Mouse (Mus musculus) limb, embryonic 13.5 days (tissue): ENCODE measurements around the gene Camta1. TPM values are rescaled to one million over a fixed set of nuclear protein-coding genes. Genes with fewer than 3 reads are reported as not detected.

Source experiments
- ATAC-seq: fragments of 200-750 bp; cut with Nextera tagmentation; 2 replicates; pipeline ENCODE4 v1.8.0; 2017; ENCODE audit warnings: low read depth, moderate number of reproducible peaks, moderate TSS enrichment; ENCODE audit not compliant: low FRiP score
- H3K27ac ChIP-seq: fragments of 300-500 bp; sonication (generic); 2 replicates; pipeline ENCODE4 v1.5.1; 2015; ENCODE audit warnings: inconsistent platforms, mild to moderate bottlenecking, moderate library complexity
- H3K27me3 ChIP-seq: fragments of 300-500 bp; sonication (generic); 2 replicates; pipeline ENCODE4 v1.6.1; 2015; ENCODE audit warnings: mild to moderate bottlenecking, inconsistent platforms
- H3K36me3 ChIP-seq: fragments of 300-500 bp; sonication (generic); 2 replicates; pipeline ENCODE4 v1.6.1; 2015; ENCODE audit warnings: inconsistent platforms, mild to moderate bottlenecking, moderate library complexity
- H3K4me1 ChIP-seq: fragments of 300-500 bp; sonication (generic); 2 replicates; pipeline ENCODE4 v1.6.1; 2015; ENCODE audit warnings: inconsistent platforms
- H3K4me2 ChIP-seq: fragments of 300-500 bp; sonication (generic); replicated peaks from 2 replicates; pipeline ENCODE4 v1.6.1; 2015; ENCODE audit warnings: inconsistent platforms, mild to moderate bottlenecking, moderate library complexity
- H3K4me3 ChIP-seq: fragments of 300-500 bp; sonication (generic); 2 replicates; pipeline ENCODE4 v1.5.1; 2015; ENCODE audit warnings: moderate library complexity, mild to moderate bottlenecking, inconsistent platforms
- H3K9ac ChIP-seq: fragments of 300-500 bp; sonication (generic); 2 replicates; pipeline ENCODE4 v1.6.1; 2015; ENCODE audit warnings: mild to moderate bottlenecking, inconsistent platforms
- H3K9me3 ChIP-seq: fragments of 300-500 bp; sonication (generic); 2 replicates; pipeline ENCODE4 v1.6.1; 2016; ENCODE audit warnings: inconsistent platforms
- WGBS: fragments of 180-500 bp; shearing (Covaris S2); methylation state at CpG from one replicate; pipeline ENCODE4 v1.1.7; 2015; 5-methylcytosine and 5-hydroxymethylcytosine counted together
- polyA plus RNA-seq: library from polyadenylated mRNA; unstranded; fragments of >200 nt; fragmentation: Nextera tagmentation; extraction: Ambion mirVana; gene quantifications from 2 replicates; pipeline ENCODE4 v1.2.1, GENCODE M21; 2015

Camta1 gene
- polyA plus RNA-seq, 1 experiment from 2014 or later, result 93.5 TPM

DNA sequence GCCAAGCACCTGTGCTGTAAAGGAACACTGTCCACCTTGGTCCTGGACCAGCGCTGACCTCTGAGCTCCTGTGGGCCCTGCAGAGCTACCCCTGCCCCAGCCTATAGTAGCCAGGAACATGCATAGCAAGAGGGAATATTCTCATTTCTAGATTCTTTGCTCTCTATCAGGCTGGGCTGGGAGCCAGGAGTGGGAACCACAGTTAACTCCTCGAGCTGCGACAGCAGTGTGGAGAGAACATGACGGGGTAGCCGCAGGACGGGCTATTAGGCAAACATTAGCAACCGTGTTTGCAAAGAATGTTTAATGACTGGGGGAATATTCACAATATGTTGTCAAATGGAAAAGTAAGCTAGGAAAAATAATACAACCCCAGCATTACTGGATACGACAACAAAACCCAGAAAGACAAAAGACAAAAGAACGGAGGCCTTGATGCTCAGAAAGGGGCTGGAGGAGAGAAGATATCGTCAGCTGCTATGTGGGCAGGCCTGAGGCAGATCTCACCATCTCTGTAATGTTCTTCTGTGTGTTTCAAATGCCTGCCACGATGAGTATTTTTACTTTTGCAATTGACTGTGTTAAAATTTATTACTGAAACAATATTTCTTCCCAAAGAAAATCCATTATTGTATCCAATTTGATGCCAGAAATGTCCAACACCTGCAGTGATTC, 133.1 kb downstream of the Camta1 start:
- 88% methylated on average over 11 of the region's 11 CpGs for WGBS
- H3K4me2 ChIP-seq, result no peak overlapping the region
- H3K27ac ChIP-seq, result no peak overlapping the region
- no peaks in the 10 kb centered on the region for H3K27me3 ChIP-seq
- no peaks in the 10 kb centered on the region for H3K9me3 ChIP-seq
- H3K9ac ChIP-seq, result no peak overlapping the region
- H3K4me3 ChIP-seq, result no peak overlapping the region
- H3K4me1 ChIP-seq, result 0 out of 2 replicates have a peak, but pooled peaks cover 5% of the 10 kb centered on the region
- no peak for ATAC-seq
- no peaks in the 10 kb centered on the region for H3K36me3 ChIP-seq

GRCm38 (mm10) chr4:151726396-151726795, 135.3 kb downstream of the Camta1 start:
- Histone ChIP-seq H3K4me1 (0 out of 2 replicates have a peak, but pooled peaks cover 5% of the 10 kb centered on the region), H3K27ac (no peak overlapping the region), H3K36me3 (no peaks in the 10 kb centered on the region), H3K9ac (no peak overlapping the region), H3K27me3 (no peaks in the 10 kb centered on the region), H3K9me3 (no peaks in the 10 kb centered on the region), H3K4me2 (no peak overlapping the region), H3K4me3 (no peak overlapping the region)
- no peak for ATAC-seq
- 75% methylated on average over 2 of the region's 2 CpGs for WGBS

GRCm38 (mm10) chr4:151724897-151725296, 136.8 kb downstream of the Camta1 start:
- no peak overlapping the region for H3K4me3 ChIP-seq
- no peak for ATAC-seq
- no peak overlapping the region for H3K4me2 ChIP-seq

GRCm38 (mm10) chr4:151720722-151721467, 140.8 kb downstream of the Camta1 start:
- no peaks in the 10 kb centered on the region for H3K9me3 ChIP-seq
- no peak overlapping the region; the same call in 1 of the 2 replicates for H3K27ac ChIP-seq
- no peak overlapping the region for H3K4me3 ChIP-seq
- peaks cover 18% of the 10 kb centered on the region for H3K4me1 ChIP-seq
- 78% methylated on average over 15 of the region's 15 CpGs for WGBS
- no peak overlapping the region for H3K4me2 ChIP-seq
- no peaks in the 10 kb centered on the region for H3K36me3 ChIP-seq
- H3K27me3 ChIP-seq, result 0 out of 2 replicates have a peak, but pooled peaks cover 6% of the 10 kb centered on the region
- no peak for ATAC-seq
- no peak overlapping the region for H3K9ac ChIP-seq

More at GRCm38 (mm10) chr4:151724897-151725296, 136.8 kb downstream of the Camta1 start:
- H3K36me3 ChIP-seq, result no peaks in the 10 kb centered on the region
- 0 out of 2 replicates have a peak, but pooled peaks cover 5% of the 10 kb centered on the region for H3K4me1 ChIP-seq
- H3K27me3 ChIP-seq, result no peaks in the 10 kb centered on the region
- no peaks in the 10 kb centered on the region for H3K9me3 ChIP-seq
- H3K9ac ChIP-seq, result no peak overlapping the region
- no peak overlapping the region for H3K27ac ChIP-seq

- Histone ChIP-seq H3K9ac (no peak overlapping the region), H3K4me2 (no peak overlapping the region), H3K4me3 (no peak overlapping the region), H3K36me3 (no peaks in the 10 kb centered on the region), H3K27ac (no peak overlapping the region), H3K27me3 (0 out of 2 replicates have a peak, but pooled peaks cover 6% of the 10 kb centered on the region), H3K9me3 (no peaks in the 10 kb centered on the region), H3K4me1 (peaks cover 15% of the 10 kb centered on the region)
- 35% methylated on average over 21 of the region's 21 CpGs for WGBS
- ATAC-seq, result no peak
These were observed 142.7 kb downstream of the Camta1 start for GRCm38 (mm10) chr4:151718866-151719475.

GRCm38 (mm10) chr4:151717864-151718263, 143.8 kb downstream of the Camta1 start:
- Histone ChIP-seq H3K36me3 (no peaks in the 10 kb centered on the region), H3K27me3 (0 out of 2 replicates have a peak, but pooled peaks cover 6% of the 10 kb centered on the region), H3K4me2 (no peak overlapping the region), H3K27ac (no peak overlapping the region), H3K9me3 (no peaks in the 10 kb centered on the region), H3K9ac (0 out of 2 replicates have a peak overlapping the region, but pooled peaks have one; percentile 14), H3K4me3 (no peak overlapping the region), H3K4me1 (peaks cover 15% of the 10 kb centered on the region)
- 80% methylated on average over 7 of the region's 7 CpGs for WGBS
- ATAC-seq, result no peak

DNA sequence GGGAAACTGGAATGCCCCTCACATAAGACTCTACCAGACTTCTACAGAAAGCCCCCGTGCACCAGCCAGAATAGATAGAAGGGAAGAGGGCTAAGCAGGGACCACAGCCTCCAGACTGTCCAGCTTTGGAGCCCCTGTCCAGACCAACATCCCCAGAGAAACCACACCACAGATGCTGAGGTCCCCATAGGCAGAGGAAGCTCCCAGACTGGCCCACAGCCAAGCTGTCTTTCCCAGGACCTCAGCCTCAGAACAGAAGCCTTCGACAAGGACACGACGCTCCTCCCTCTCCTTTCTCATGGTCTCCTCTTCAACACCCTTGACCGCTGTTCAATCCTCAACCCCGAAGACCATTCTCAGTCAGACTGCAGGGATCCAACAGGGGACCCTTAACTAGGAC, 148.0 kb downstream of the Camta1 start:
- ATAC-seq, result no peak
- no peak overlapping the region for H3K4me2 ChIP-seq
- no peak overlapping the region for H3K4me3 ChIP-seq
- H3K27ac ChIP-seq, result no peak overlapping the region
- peaks cover 18% of the 10 kb centered on the region; the same call in 1 of the 2 replicates for H3K4me1 ChIP-seq
- 92% methylated on average over 6 of the region's 6 CpGs for WGBS
- H3K9me3 ChIP-seq, result no peaks in the 10 kb centered on the region
- no peaks in the 10 kb centered on the region for H3K36me3 ChIP-seq
- H3K27me3 ChIP-seq, result 0 out of 2 replicates have a peak, but pooled peaks cover 6% of the 10 kb centered on the region
- H3K9ac ChIP-seq, result no peak overlapping the region

DNA sequence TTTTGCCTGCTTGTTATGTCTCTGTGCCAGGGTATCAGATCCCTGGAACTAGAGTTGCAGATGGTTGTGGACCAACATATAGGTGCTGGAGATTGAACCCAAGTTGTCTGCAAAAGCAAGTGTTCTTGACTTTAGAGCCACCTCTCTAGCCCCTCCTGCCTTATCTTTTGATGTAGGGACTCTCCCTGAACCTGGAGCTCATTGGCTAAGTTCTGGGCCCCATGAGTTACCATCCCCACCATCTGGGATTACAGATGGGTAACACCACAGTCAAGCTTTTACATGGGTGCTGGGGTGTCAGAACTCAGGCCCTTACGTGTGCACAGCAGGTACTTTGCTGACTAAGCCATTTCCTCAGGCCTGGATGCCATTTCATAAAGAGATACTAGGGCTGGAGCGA, 150.3 kb downstream of the Camta1 start:
- Histone ChIP-seq H3K4me2 (no peak overlapping the region), H3K9ac (no peak overlapping the region), H3K4me3 (no peak overlapping the region), H3K27me3 (no peaks in the 10 kb centered on the region), H3K4me1 (0 out of 2 replicates have a peak, but pooled peaks cover 10% of the 10 kb centered on the region), H3K27ac (no peak overlapping the region), H3K36me3 (no peaks in the 10 kb centered on the region), H3K9me3 (no peaks in the 10 kb centered on the region)
- no peak for ATAC-seq
- 85% methylated on average over 2 of the region's 2 CpGs for WGBS

- no peaks in the 10 kb centered on the region for H3K9me3 ChIP-seq
- no peaks in the 10 kb centered on the region for H3K27me3 ChIP-seq
- no peaks in the 10 kb centered on the region for H3K36me3 ChIP-seq
- 0 out of 2 replicates have a peak overlapping the region, but pooled peaks have one; percentile 22 for H3K27ac ChIP-seq
- no peak overlapping the region; the same call in 1 of the 2 replicates for H3K9ac ChIP-seq
- whole genome bisulfite sequencing, result 23% methylated on average over 7 of the region's 7 CpGs
- ATAC-seq, result peak; percentile 61; the same call in 1 of the 2 replicates
- H3K4me3 ChIP-seq, result no peak overlapping the region
- no peak overlapping the region for H3K4me2 ChIP-seq
- H3K4me1 ChIP-seq, result 0 out of 2 replicates have a peak, but pooled peaks cover 10% of the 10 kb centered on the region
These were observed 151.2 kb downstream of the Camta1 start for GRCm38 (mm10) chr4:151710522-151710921.

DNA sequence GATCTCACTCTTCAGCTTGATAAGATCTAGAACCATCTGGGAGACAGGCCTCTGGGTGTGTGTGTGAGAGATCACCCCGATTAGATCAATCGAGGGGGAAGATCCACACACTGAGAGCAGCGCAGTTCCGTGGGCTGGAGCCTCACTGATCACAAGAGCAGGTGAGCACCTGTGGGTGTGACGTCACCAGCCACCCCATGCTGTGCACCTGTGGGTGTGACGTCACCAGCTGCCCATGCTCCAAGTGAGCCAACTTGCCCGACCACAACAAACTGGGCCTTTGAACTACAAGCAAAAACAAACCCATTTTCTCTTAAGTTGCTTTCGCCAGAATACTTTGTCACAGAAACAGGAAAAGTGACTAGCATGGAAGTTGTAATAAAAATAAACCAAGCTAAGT, 152.4 kb downstream of the Camta1 start:
- no peaks in the 10 kb centered on the region for H3K36me3 ChIP-seq
- WGBS, result 81% methylated on average over 8 of the region's 8 CpGs
- 0 out of 2 replicates have a peak, but pooled peaks cover 10% of the 10 kb centered on the region for H3K4me1 ChIP-seq
- H3K4me3 ChIP-seq, result no peak overlapping the region
- H3K9me3 ChIP-seq, result no peaks in the 10 kb centered on the region
- no peaks in the 10 kb centered on the region for H3K27me3 ChIP-seq
- H3K4me2 ChIP-seq, result no peak overlapping the region
- ATAC-seq, result no peak
- H3K27ac ChIP-seq, result no peak overlapping the region
- no peak overlapping the region for H3K9ac ChIP-seq

DNA sequence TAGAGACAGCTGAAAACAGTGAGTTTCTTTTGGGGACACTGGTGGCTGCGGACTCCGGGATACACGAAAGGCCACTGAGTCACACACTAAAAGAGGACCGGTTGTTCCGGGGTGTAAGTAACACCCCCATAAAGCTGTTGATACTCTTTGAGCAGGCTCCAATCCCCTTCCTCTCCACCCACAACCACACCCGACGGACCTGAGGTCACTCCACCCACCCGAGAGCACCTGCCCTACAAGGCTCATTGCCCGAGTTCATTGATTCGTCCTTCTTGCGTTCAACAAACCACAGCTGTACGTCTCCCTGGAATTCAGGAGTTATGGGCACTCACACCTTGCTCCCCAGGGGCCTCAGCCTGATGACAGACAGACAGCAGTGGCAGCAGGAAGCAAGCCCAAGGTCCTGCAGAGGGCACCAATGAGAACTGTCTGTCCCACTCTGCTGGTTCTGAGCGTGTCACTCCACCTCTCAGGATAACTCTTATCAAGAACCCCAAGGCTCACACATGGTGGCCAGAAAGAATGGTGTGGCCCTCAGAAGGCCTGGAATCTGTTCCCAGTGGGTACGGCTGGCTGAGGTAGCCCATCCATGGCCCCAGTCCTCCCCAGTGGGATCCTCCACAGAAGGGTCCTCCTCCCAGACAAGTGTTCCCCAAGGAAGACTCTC, 158.5 kb downstream of the Camta1 start:
- H3K9ac ChIP-seq, result no peak overlapping the region
- no peaks in the 10 kb centered on the region for H3K27me3 ChIP-seq
- H3K4me3 ChIP-seq, result no peak overlapping the region
- no peak overlapping the region for H3K4me2 ChIP-seq
- H3K27ac ChIP-seq, result no peak overlapping the region
- H3K9me3 ChIP-seq, result no peaks in the 10 kb centered on the region
- no peaks in the 10 kb centered on the region for H3K36me3 ChIP-seq
- no peaks in the 10 kb centered on the region for H3K4me1 ChIP-seq
- WGBS, result 83% methylated on average over 14 of the region's 14 CpGs
- no peak for ATAC-seq
